Mouse (Mus musculus): ENCODE results near the gene Rnf150.

GRCm38 (mm10) chr8:83032800-83033199 lies 169.6 kb downstream of the Rnf150 start:
- TF ChIP-seq POLR2A (IDR thresholded peaks at IDR 0.05; ENCODE audit: control insufficient read depth, extremely low read depth, insufficient read depth, low read length, poor library complexity) (no peak), CTCF (IDR thresholded peaks at IDR 0.05; ENCODE audit: borderline replicate concordance, control insufficient read depth, extremely low read depth, insufficient read depth, low read length, poor library complexity) (no peak)
